Mouse (Mus musculus): ENCODE measurements at regions not wholly inside any gene's neighbourhood (a gene's known extent, or its start where the extent isn't known, plus 50 kb on each side); places are given as distances from the start of the nearest gene placed in this dataset.

- TF ChIP-seq CTCF (IDR thresholded peaks at IDR 0.05) (no peak), EP300 (IDR thresholded peaks at IDR 0.05) (no peak)
Measured at GRCm38 (mm10) chr3:21484052-21484451, 592.4 kb upstream of the Tbl1xr1 start.
